Comparison of ENCODE assay signal across 22 mouse cellular contexts in the genomic region with DNA sequence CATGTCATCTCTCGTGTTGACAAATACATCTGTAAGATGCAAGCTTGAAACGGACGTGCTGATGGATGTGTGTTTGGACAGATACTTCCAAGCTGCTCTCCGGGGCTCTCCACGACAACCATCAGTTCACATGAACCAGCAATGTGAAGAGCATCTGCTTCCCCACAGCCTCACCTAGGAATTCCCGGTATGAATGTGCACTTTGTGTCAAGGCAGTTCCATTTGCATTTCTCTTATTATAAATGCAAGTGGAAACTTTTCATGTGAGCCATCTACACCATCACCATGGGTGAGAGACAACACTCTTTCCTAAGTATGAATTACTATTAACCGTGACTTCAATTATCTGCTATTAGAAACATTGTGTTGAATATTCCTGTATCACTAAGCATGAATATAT. TPM values are rescaled to one million over a fixed set of nuclear protein-coding genes. Genes with fewer than 3 reads are reported as not detected.
A peak's percentile ranks its signal among the peaks of the same experiment; 100 is the strongest.
DNase-seq lines count a peak whose midpoint lies in the region; ATAC-seq and TF ChIP-seq lines count a peak whose summit lies in the region.
"Had no signal": no experiment of that assay in that cellular context is flagged by ENCODE, and none has a peak within 500 bp of the region (broad histone marks: within the 10 kb centered on the region; RNA-seq: fewer than 3 reads in every experiment).

No protein-coding gene starts in this region.

- no peaks in the 10 kb centered on the region for H3K9me3 ChIP-seq in liver, postnatal 0 days (ENCODE audit: low read length)
- H3K9me3 ChIP-seq in liver, embryonic 11.5 days (ENCODE audit: control insufficient read depth, low read length): no peaks in the 10 kb centered on the region
- no peaks in the 10 kb centered on the region for H3K9me3 ChIP-seq in CH12.LX (replicated peaks; ENCODE audit: low read length)
- H3K9me3 ChIP-seq: G1E had no signal

- H3K27me3 ChIP-seq in liver, postnatal 0 days (ENCODE audit: insufficient read depth, low read length): no peaks in the 10 kb centered on the region
- H3K27me3 ChIP-seq in liver, embryonic 11.5 days (replicated peaks; ENCODE audit: control insufficient read depth, insufficient read depth, low read length): no peaks in the 10 kb centered on the region
- no peaks in the 10 kb centered on the region for H3K27me3 ChIP-seq in CH12.LX (replicated peaks)
- H3K27me3 ChIP-seq: Patski had no signal

- peak overlapping the region; percentile 38; the same call in 1 of the 2 replicates for H3K4me3 ChIP-seq in gastrocnemius, adult 2 months
- no peak overlapping the region for H3K4me3 ChIP-seq in liver, postnatal 0 days (ENCODE audit: low read depth, low read length)
- no peak overlapping the region for H3K4me3 ChIP-seq in liver, embryonic 11.5 days (ENCODE audit: low read depth, low read length)
- no peak overlapping the region for H3K4me3 ChIP-seq in CH12.LX (replicated peaks in 1 of 3; ENCODE audit: low read depth in 2 of 3, low read length in 2 of 3, poor library complexity in 1 of 3)

- no peak overlapping the region for H3K27ac ChIP-seq in gastrocnemius, adult 2 months
- peak overlapping the region; percentile 80; the same call in 1 of the 2 replicates for H3K27ac ChIP-seq in liver, postnatal 0 days (ENCODE audit: low read depth)
- no peak overlapping the region for H3K27ac ChIP-seq in liver, embryonic 11.5 days (ENCODE audit: low read depth, low read length)
- H3K27ac ChIP-seq in CH12.LX (ENCODE audit: insufficient read depth, low read depth): peak overlapping the region; percentile 68; the same call in 1 of the 2 replicates

- no peak for TF ChIP-seq RAD21 in CH12.LX (IDR thresholded peaks at IDR 0.05; ENCODE audit: low read depth, low read length)

- WGBS in liver, postnatal 0 days (ENCODE audit: insufficient replicate concordance): 76% methylated on average over 7 of the region's 7 CpGs
- 85% methylated on average over 7 of the region's 7 CpGs for WGBS in liver, embryonic 11.5 days

- H3K4me1 ChIP-seq in liver, postnatal 0 days (ENCODE audit: insufficient read depth): peaks cover 16% of the 10 kb centered on the region
- peaks cover 15% of the 10 kb centered on the region for H3K4me1 ChIP-seq in liver, embryonic 11.5 days (replicated peaks; ENCODE audit: control insufficient read depth, insufficient read depth, low read length)
- peaks cover 20 to 53% of the 10 kb centered on the region in 2 experiments for H3K4me1 ChIP-seq in CH12.LX (ENCODE audit: control insufficient read depth in 1 of 2, insufficient read depth in 2 of 2)

- no peak for TF ChIP-seq EP300 in liver, postnatal 0 days (IDR thresholded peaks at IDR 0.05; ENCODE audit: low read depth)
- peak; percentile 90 for TF ChIP-seq EP300 in CH12.LX (IDR thresholded peaks at IDR 0.05; ENCODE audit: low read length)

- intact Hi-C loops in gastrocnemius, adult 2 months (cut with DNase I): no loop called here

- peaks cover 17% of the 10 kb centered on the region for H3K36me3 ChIP-seq in liver, postnatal 0 days (replicated peaks; ENCODE audit: insufficient read depth, low read length)
- peaks cover 5% of the 10 kb centered on the region; the same call in 1 of the 2 replicates for H3K36me3 ChIP-seq in liver, embryonic 11.5 days (ENCODE audit: control insufficient read depth, insufficient read depth, low read length)
- H3K36me3 ChIP-seq in CH12.LX (replicated peaks in 1 of 2; ENCODE audit: control insufficient read depth in 1 of 2, insufficient read depth in 1 of 2, low read length in 1 of 2): peaks cover 38 to 75% of the 10 kb centered on the region in 2 experiments

- TF ChIP-seq POLR2A in CH12.LX (IDR thresholded peaks at IDR 0.05; ENCODE audit: low read depth, low read length): 0 out of 2 replicates have a peak, but pooled peaks have one; percentile 28

- peaks cover 97% of the 10 kb centered on the region for H3K79me2 ChIP-seq in CH12.LX (replicated peaks; ENCODE audit: control insufficient read depth, extremely low read depth, insufficient read depth, poor library complexity, severe bottlenecking)

- H3K9ac ChIP-seq in liver, postnatal 0 days (replicated peaks): no peak overlapping the region
- H3K9ac ChIP-seq in liver, embryonic 11.5 days (ENCODE audit: low read depth, low read length): no peak overlapping the region
- no peak overlapping the region for H3K9ac ChIP-seq in CH12.LX (ENCODE audit: insufficient read depth, low read depth)

- no peak for ATAC-seq in liver, postnatal 0 days
- no peak for ATAC-seq in liver, embryonic 11.5 days (replicated peaks; ENCODE audit: low FRiP score)
- ATAC-seq: activated CD4-positive, CD25-positive, alpha-beta regulatory T cell, adult 4 months; CD4-positive, CD25-positive, alpha-beta regulatory T cell, adult 4 months; Patski had no signal

- peak; percentile 12 for DNase-seq in gastrocnemius, adult 2 months
- DNase-seq in gastrocnemius, postnatal 25 days: no peak
- peak; percentile 63 for DNase-seq in heart, adult 11 months
- no peak for DNase-seq in heart, postnatal 4 days
- DNase-seq in liver, postnatal 0 days: no peak
- no peak for DNase-seq in liver, embryonic 11.5 days (ENCODE audit: low spot score)
- DNase-seq in CH12.LX (ENCODE audit: extremely low read depth): peak; percentile 82
- no peak for DNase-seq in right cerebral cortex, adult 18-20 months
- DNase-seq: adrenal gland, adult 2 months; adrenal gland, adult 8-10 months; adrenal gland, postnatal 10 days; adrenal gland, postnatal 14 days; adrenal gland, postnatal 25 days; adrenal gland, postnatal 36 days; B cell, adult 2 months; cerebellum, adult 11 months; cerebellum, adult 11-12 months; cerebellum, adult 18-20 months had no signal

- in situ Hi-C loops in CH12.LX (cut with MboI; ENCODE audit: low pct_ligation_motif_present, low pct_unique_long_range_greater_than_20kb, low sequenced_read_pairs): loop anchor here (25.0 kb wide), 1 partner anchor 244 kb away; the partner anchor contains the start of genes Cox15 and Cutc

- dilution Hi-C loops in CH12.LX (cut with MboI; ENCODE audit: extremely low pct_ligation_motif_present, extremely low pct_unique_long_range_greater_than_20kb, low sequenced_read_pairs): no loop called here

- peak overlapping the region; percentile 47; the same call in 1 of the 2 replicates for H3K4me2 ChIP-seq in liver, postnatal 0 days (ENCODE audit: low read depth, low read length)
- H3K4me2 ChIP-seq in liver, embryonic 11.5 days: no peak overlapping the region
- peak overlapping the region; percentile 13; the same call in 1 of the 2 replicates for H3K4me2 ChIP-seq in CH12.LX (ENCODE audit: insufficient read depth, low read depth, poor library complexity, severe bottlenecking)

- no peak for TF ChIP-seq CTCF in gastrocnemius, adult 2 months (IDR thresholded peaks at IDR 0.05)
- no peak for TF ChIP-seq CTCF in liver, postnatal 0 days (IDR thresholded peaks at IDR 0.05; ENCODE audit: low read depth)
- no peak for TF ChIP-seq CTCF in CH12.LX (conservative IDR thresholded peaks at IDR 0.05 in 1 of 2, IDR thresholded peaks at IDR 0.05 in 1 of 2; ENCODE audit: low read depth in 2 of 2, low read length in 2 of 2)

TF ChIP-seq in CH12.LX, 34 proteins besides CTCF, POLR2A, EP300 and RAD21:
- TF ChIP-seq RCOR1 (conservative IDR thresholded peaks at IDR 0.05; ENCODE audit: low read depth, low read length) (no peak), E2F4 (IDR thresholded peaks at IDR 0.05; ENCODE audit: insufficient replicate concordance, low read depth, low read length) (no peak), JUND (conservative IDR thresholded peaks at IDR 0.05; ENCODE audit: low read depth, low read length) (peak; percentile 92), TCF12 (IDR thresholded peaks at IDR 0.05; ENCODE audit: low read depth, low read length) (peak; percentile 80), TBP (conservative IDR thresholded peaks at IDR 0.05; ENCODE audit: low read depth, low read length) (0 out of 2 replicates have a peak, but pooled peaks have one; percentile 53), BHLHE40 (IDR thresholded peaks at IDR 0.05; ENCODE audit: low read depth, low read length) (peak; percentile 91), ZC3H11A (IDR thresholded peaks at IDR 0.05; ENCODE audit: low read depth, low read length) (no peak), ZMIZ1 (IDR thresholded peaks at IDR 0.05; ENCODE audit: low read depth, low read length) (no peak), MXI1 (IDR thresholded peaks at IDR 0.05; ENCODE audit: low read depth, low read length) (peak; percentile 68; the same call in 1 of the 2 replicates), MYC (IDR thresholded peaks at IDR 0.05; ENCODE audit: low read depth, low read length) (peak; percentile 75; the same call in 1 of the 2 replicates), MAZ (IDR thresholded peaks at IDR 0.05; ENCODE audit: low read depth, low read length) (no peak), NRF1 (IDR thresholded peaks at IDR 0.05; ENCODE audit: low read depth, low read length) (no peak), MEF2A (IDR thresholded peaks at IDR 0.05; ENCODE audit: borderline replicate concordance, low read depth, low read length) (peak; percentile 70; the same call in 1 of the 2 replicates), KAT2A (IDR thresholded peaks at IDR 0.05; ENCODE audit: insufficient replicate concordance, low read length) (no peak), USF1 (IDR thresholded peaks at IDR 0.05; ENCODE audit: low read depth, low read length) (no peak), ETS1 (conservative IDR thresholded peaks at IDR 0.05; ENCODE audit: low read depth, low read length) (peak; percentile 93), HCFC1 (IDR thresholded peaks at IDR 0.05; ENCODE audit: low read depth, low read length) (no peak), IRF4 (IDR thresholded peaks at IDR 0.05; ENCODE audit: low read depth, low read length) (peak; percentile 96), SMC3 (IDR thresholded peaks at IDR 0.05; ENCODE audit: low read depth, low read length) (no peak), GABPA (IDR thresholded peaks at IDR 0.05; ENCODE audit: insufficient replicate concordance, low read depth, low read length) (no peak), JUN (IDR thresholded peaks at IDR 0.05; ENCODE audit: insufficient read depth, low read depth, low read length) (peak; percentile 82), SIN3A (IDR thresholded peaks at IDR 0.05; ENCODE audit: low read length) (peak; percentile 45; the same call in 1 of the 2 replicates), ZKSCAN1 (IDR thresholded peaks at IDR 0.05; ENCODE audit: borderline replicate concordance, low read depth, low read length) (no peak), ELF1 (IDR thresholded peaks at IDR 0.05; ENCODE audit: low read depth, low read length) (peak; percentile 14; the same call in 1 of the 2 replicates)

RNA-seq across cellular contexts. Expression of gene Got1, which starts 6.6 kb away (rescaled TPM):
- total RNA-seq in gastrocnemius, adult 2 months (2021): 100 to 1,000 TPM; 316 to 792 TPM
- total RNA-seq in gastrocnemius, postnatal 25 days (2021): 100 to 1,000 TPM; 350 to 495 TPM
- total RNA-seq in heart, postnatal 4 days (2021): 100 to 1,000 TPM; 341 to 353 TPM
- polyA plus RNA-seq in liver, postnatal 0 days (2015; fragmentation: Nextera tagmentation; extraction: Ambion mirVana): 127 and 137 TPM in 2 replicates
- polyA plus RNA-seq in liver, embryonic 11.5 days (2014; fragmentation: Nextera tagmentation; extraction: Ambion mirVana): 33.7 and 37.2 TPM in 2 replicates
- total RNA-seq in CH12.LX (2012; rRNA removed) (122 and 131 TPM in 2 replicates), CH12.LX (2014; rRNA removed) (164 and 176 TPM in 2 replicates)
- 214 and 228 TPM in 2 replicates for polyA plus RNA-seq in CH12.LX (2012; ENCODE audit: insufficient read length, low read depth)

Comparison
In these comparisons a context has a peak if more than half of its experiments do, and no peak if none do; other contexts are left out.
1. DNase-seq: peak in gastrocnemius, adult 2 months (single experiment), heart, adult 11 months (single experiment) and CH12.LX (single experiment); none in gastrocnemius, postnatal 25 days (single experiment), heart, postnatal 4 days (single experiment), liver, postnatal 0 days (single experiment), liver, embryonic 11.5 days (single experiment) and right cerebral cortex, adult 18-20 months (single experiment).
2. H3K27ac ChIP-seq: peak in liver, postnatal 0 days (single experiment) and CH12.LX (single experiment); none in gastrocnemius, adult 2 months (single experiment) and liver, embryonic 11.5 days (single experiment).